25 mouse cellular contexts compared by ENCODE assay signal in the genomic region with DNA sequence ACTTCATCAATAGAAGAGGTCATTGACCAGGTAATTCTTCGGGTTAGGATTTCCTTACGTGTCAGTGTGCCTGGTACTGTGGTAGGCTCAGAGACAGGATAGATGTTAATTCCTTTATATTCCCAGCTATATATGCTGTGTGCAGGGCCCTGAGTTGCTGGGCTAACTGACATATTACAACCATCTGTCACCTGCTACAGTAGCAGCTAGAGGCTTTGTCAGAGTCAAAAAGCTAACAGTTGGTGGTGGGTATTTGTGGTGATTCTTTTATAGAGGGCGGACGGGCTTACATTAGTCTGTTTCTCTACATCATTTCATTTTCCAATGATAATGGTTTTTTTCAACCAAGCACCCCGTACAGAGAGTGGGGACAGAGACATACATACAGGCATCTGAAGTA. TPM values are rescaled to one million over a fixed set of nuclear protein-coding genes. Genes with fewer than 3 reads are reported as not detected.
A peak's percentile ranks its signal among the peaks of the same experiment; 100 is the strongest.
DNase-seq lines count a peak whose midpoint lies in the region; ATAC-seq lines count a peak whose summit lies in the region.
"Had no signal": no experiment of that assay in that cellular context is flagged by ENCODE, and none has a peak within 500 bp of the region (broad histone marks: within the 10 kb centered on the region; RNA-seq: fewer than 3 reads in every experiment).

No protein-coding gene starts in this region.

- peak; percentile 36 for ATAC-seq in cerebellum, adult (ENCODE audit: insufficient number of reproducible peaks, low FRiP score, low TSS enrichment)
- no peak for ATAC-seq in hindbrain, embryonic 11.5 days (ENCODE audit: low FRiP score)
- no peak for ATAC-seq in hindbrain, embryonic 12.5 days (ENCODE audit: low FRiP score)
- ATAC-seq in midbrain, embryonic 15.5 days (replicated peaks) = no peak
- ATAC-seq in forebrain, embryonic 13.5 days = no peak
- ATAC-seq: forebrain, postnatal 0 days; liver, embryonic 12.5 days had no signal

- no peak overlapping the region for H3K4me3 ChIP-seq in hindbrain, embryonic 10.5 days
- H3K4me3 ChIP-seq in hindbrain, embryonic 11.5 days (ENCODE audit: low read depth, low read length) = no peak overlapping the region
- H3K4me3 ChIP-seq in hindbrain, embryonic 12.5 days = no peak overlapping the region
- H3K4me3 ChIP-seq in midbrain, embryonic 15.5 days = no peak overlapping the region
- H3K4me3 ChIP-seq in forebrain, embryonic 13.5 days = no peak overlapping the region
- H3K4me3 ChIP-seq: heart, embryonic 12.5 days; limb, embryonic 12.5 days; liver, embryonic 12.5 days had no signal

- H3K27ac ChIP-seq in hindbrain, embryonic 10.5 days = 0 out of 2 replicates have a peak overlapping the region, but pooled peaks have one; percentile 2
- no peak overlapping the region for H3K27ac ChIP-seq in hindbrain, embryonic 11.5 days (ENCODE audit: low read depth, low read length)
- H3K27ac ChIP-seq in hindbrain, embryonic 12.5 days = peak overlapping the region; percentile 67
- H3K27ac ChIP-seq in midbrain, embryonic 15.5 days = peak overlapping the region; percentile 73
- H3K27ac ChIP-seq in forebrain, embryonic 13.5 days = no peak overlapping the region
- H3K27ac ChIP-seq: limb, embryonic 12.5 days; liver, embryonic 12.5 days had no signal

- H3K36me3 ChIP-seq in hindbrain, embryonic 10.5 days = no peaks in the 10 kb centered on the region
- H3K36me3 ChIP-seq in hindbrain, embryonic 11.5 days (ENCODE audit: control insufficient read depth, insufficient read depth, low read length) = no peaks in the 10 kb centered on the region
- H3K36me3 ChIP-seq in hindbrain, embryonic 12.5 days = no peaks in the 10 kb centered on the region
- H3K36me3 ChIP-seq in midbrain, embryonic 15.5 days (replicated peaks) = no peaks in the 10 kb centered on the region
- no peaks in the 10 kb centered on the region for H3K36me3 ChIP-seq in forebrain, embryonic 13.5 days (ENCODE audit: poor library complexity, severe bottlenecking)
- H3K36me3 ChIP-seq: heart, embryonic 12.5 days; limb, embryonic 12.5 days; liver, embryonic 12.5 days had no signal

- 93% methylated on average over 5 of the region's 5 CpGs for WGBS in hindbrain, embryonic 10.5 days
- WGBS in hindbrain, embryonic 11.5 days = 83% methylated on average over 5 of the region's 5 CpGs
- 71% methylated on average over 5 of the region's 5 CpGs for WGBS in hindbrain, embryonic 12.5 days
- WGBS in midbrain, embryonic 15.5 days = 53% methylated on average over 5 of the region's 5 CpGs
- 80% methylated on average over 5 of the region's 5 CpGs for WGBS in forebrain, embryonic 13.5 days

- H3K9ac ChIP-seq in hindbrain, embryonic 11.5 days (ENCODE audit: low read depth, low read length) = no peak overlapping the region
- H3K9ac ChIP-seq in hindbrain, embryonic 12.5 days = no peak overlapping the region
- H3K9ac ChIP-seq in midbrain, embryonic 15.5 days = no peak overlapping the region
- no peak overlapping the region for H3K9ac ChIP-seq in forebrain, embryonic 13.5 days
- H3K9ac ChIP-seq: forebrain, postnatal 0 days; heart, embryonic 12.5 days; limb, embryonic 12.5 days; liver, embryonic 12.5 days; lung, embryonic 14.5 days had no signal

- H3K4me1 ChIP-seq in hindbrain, embryonic 10.5 days (replicated peaks) = peaks cover 32% of the 10 kb centered on the region
- H3K4me1 ChIP-seq in hindbrain, embryonic 11.5 days (replicated peaks; ENCODE audit: control insufficient read depth, insufficient read depth, low read length) = peaks cover 10% of the 10 kb centered on the region
- H3K4me1 ChIP-seq in hindbrain, embryonic 12.5 days = peaks cover 55% of the 10 kb centered on the region
- peaks cover 74% of the 10 kb centered on the region for H3K4me1 ChIP-seq in midbrain, embryonic 15.5 days
- H3K4me1 ChIP-seq in forebrain, embryonic 13.5 days = peaks cover 33% of the 10 kb centered on the region

- H3K27me3 ChIP-seq in hindbrain, embryonic 10.5 days (ENCODE audit: insufficient read depth, poor library complexity, severe bottlenecking) = no peaks in the 10 kb centered on the region
- no peaks in the 10 kb centered on the region for H3K27me3 ChIP-seq in hindbrain, embryonic 11.5 days (ENCODE audit: control insufficient read depth, insufficient read depth, low read length)
- no peaks in the 10 kb centered on the region for H3K27me3 ChIP-seq in hindbrain, embryonic 12.5 days
- no peaks in the 10 kb centered on the region for H3K27me3 ChIP-seq in midbrain, embryonic 15.5 days (replicated peaks)
- H3K27me3 ChIP-seq in forebrain, embryonic 13.5 days = no peaks in the 10 kb centered on the region
- H3K27me3 ChIP-seq: heart, embryonic 12.5 days; limb, embryonic 12.5 days; liver, embryonic 12.5 days had no signal

- DNase-seq in cerebellum, postnatal 36 days = no peak
- no peak for DNase-seq in hindbrain, embryonic 10.5 days (ENCODE audit: low spot score)
- DNase-seq in hindbrain, embryonic 11.5 days (ENCODE audit: low spot score) = no peak
- DNase-seq in thymus, adult 18-20 months = no peak
- DNase-seq: adrenal gland, adult 2 months; forebrain, postnatal 0 days; kidney, adult 8-10 months; kidney, postnatal 25 days; layer of hippocampus, adult 9-11 months; lung, embryonic 14.5 days; lung, postnatal 36 days; spleen, adult 18-20 months; thymus, postnatal 36 days had no signal

- H3K4me2 ChIP-seq in hindbrain, embryonic 11.5 days (replicated peaks; ENCODE audit: low read depth, low read length) = no peak overlapping the region
- H3K4me2 ChIP-seq in hindbrain, embryonic 12.5 days (replicated peaks) = no peak overlapping the region
- H3K4me2 ChIP-seq in midbrain, embryonic 15.5 days = no peak overlapping the region
- H3K4me2 ChIP-seq in forebrain, embryonic 13.5 days = no peak overlapping the region
- H3K4me2 ChIP-seq: heart, embryonic 12.5 days; limb, embryonic 12.5 days; liver, embryonic 12.5 days; lung, embryonic 14.5 days had no signal

- no peaks in the 10 kb centered on the region for H3K9me3 ChIP-seq in hindbrain, embryonic 10.5 days
- H3K9me3 ChIP-seq in hindbrain, embryonic 11.5 days (ENCODE audit: control insufficient read depth, low read length) = no peaks in the 10 kb centered on the region
- H3K9me3 ChIP-seq in hindbrain, embryonic 12.5 days (replicated peaks) = no peaks in the 10 kb centered on the region
- no peaks in the 10 kb centered on the region for H3K9me3 ChIP-seq in midbrain, embryonic 15.5 days
- no peaks in the 10 kb centered on the region for H3K9me3 ChIP-seq in forebrain, embryonic 13.5 days (replicated peaks)
- H3K9me3 ChIP-seq: heart, embryonic 12.5 days; limb, embryonic 12.5 days; liver, embryonic 12.5 days had no signal

RNA-seq across cellular contexts. Expression of a gene that starts 56.0 kb away (rescaled TPM):
- not detected in 2 replicates for polyA plus RNA-seq in hindbrain, embryonic 10.5 days (2016; fragmentation: Nextera tagmentation; extraction: Ambion mirVana)
- not detected in 2 replicates for polyA plus RNA-seq in hindbrain, embryonic 11.5 days (2014; fragmentation: Nextera tagmentation; extraction: Ambion mirVana)
- polyA plus RNA-seq in hindbrain, embryonic 12.5 days (2016; fragmentation: Nextera tagmentation; extraction: Ambion mirVana) = not detected in 2 replicates
- not detected in 2 replicates for polyA plus RNA-seq in midbrain, embryonic 15.5 days (2015; fragmentation: Nextera tagmentation; extraction: Ambion mirVana)
- polyA plus RNA-seq in forebrain, embryonic 13.5 days (2015; fragmentation: Nextera tagmentation; extraction: Ambion mirVana) = not detected in 2 replicates
- polyA plus RNA-seq: adrenal gland, adult 2 months; cortical plate, adult 2 months; embryonic facial prominence, embryonic 11.5 days; forebrain, postnatal 0 days; gonadal fat pad, adult 2 months; heart, embryonic 12.5 days; intestine, embryonic 14.5 days; limb, embryonic 12.5 days; liver, embryonic 12.5 days; lung, embryonic 14.5 days; neural tube, embryonic 11.5 days had no signal

Comparison
In these comparisons a context has a peak if more than half of its experiments do, and no peak if none do; other contexts are left out.
1. H3K27ac ChIP-seq: peak in hindbrain, embryonic 10.5 days (single experiment), hindbrain, embryonic 12.5 days (single experiment) and midbrain, embryonic 15.5 days (single experiment); none in hindbrain, embryonic 11.5 days (single experiment) and forebrain, embryonic 13.5 days (single experiment).